Mouse (Mus musculus): Measurements from ENCODE around the gene Klk7. TPM values are rescaled to one million over a fixed set of nuclear protein-coding genes. Genes with fewer than 3 reads are reported as not detected.

Gene Klk7
- polyA plus RNA-seq, 1 experiment: not detected

- no peak for DNase-seq (ENCODE audit: low read depth in 1 of 2, low spot score in 2 of 2)
- WGBS: 92% methylated on average over 5 of the region's 5 CpGs
- no peaks in the 10 kb centered on the region for H3K36me3 ChIP-seq (ENCODE audit: control insufficient read depth, insufficient read depth, low read length)
- no peak within 1 kb of the TSS for H3K4me3 ChIP-seq (ENCODE audit: extremely low read depth, insufficient read depth, insufficient read length)
- no peak within 1 kb of the TSS for H3K27ac ChIP-seq (ENCODE audit: insufficient read depth, low read length)
- no peaks in the 10 kb centered on the region for H3K27me3 ChIP-seq (ENCODE audit: control insufficient read depth, insufficient read depth, low read length)
- H3K4me1 ChIP-seq (ENCODE audit: control insufficient read depth, insufficient read depth, insufficient read length): no peaks in the 10 kb centered on the region
- TF ChIP-seq CTCF (IDR thresholded peaks at IDR 0.05; ENCODE audit: extremely low read depth, insufficient read depth, insufficient read length, insufficient replicate concordance) (no peak), POLR2A (IDR thresholded peaks at IDR 0.05; ENCODE audit: low read depth, low read length) (no peak)
Measured at GRCm38 (mm10) chr7:43774364-43774763, 36.7 kb upstream of the Klk7 start, which contains the start of gene Klk11. Gene Klk11, plus strand, starts transcription at chr7:43774604.

DNA sequence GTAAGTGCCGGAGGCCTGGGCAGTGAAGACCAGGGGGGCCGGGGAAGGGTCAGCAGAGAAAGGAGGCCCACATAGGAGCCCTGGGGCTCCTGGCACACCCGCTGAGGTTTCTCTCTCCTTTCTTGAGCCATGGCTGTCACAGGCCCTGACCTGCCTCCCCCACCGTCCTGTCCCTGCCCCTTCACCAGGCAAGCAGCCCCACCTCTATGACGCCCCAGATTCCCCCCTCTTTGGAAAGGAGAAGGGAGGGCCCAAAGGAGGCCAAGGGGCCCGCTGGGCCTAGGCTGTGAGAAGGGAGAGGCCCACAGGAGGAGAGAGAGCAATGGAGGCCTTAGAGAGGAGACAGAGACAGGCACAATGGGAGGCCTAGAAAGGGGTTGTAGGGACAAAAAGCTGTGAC is 36.3 kb upstream of the Klk7 start:
- Histone ChIP-seq H3K36me3 (ENCODE audit: control insufficient read depth, insufficient read depth, low read length) (no peaks in the 10 kb centered on the region), H3K4me3 (ENCODE audit: extremely low read depth, insufficient read depth, insufficient read length) (no peak overlapping the region), H3K27ac (ENCODE audit: insufficient read depth, low read length) (no peak overlapping the region), H3K4me1 (ENCODE audit: control insufficient read depth, insufficient read depth, insufficient read length) (no peaks in the 10 kb centered on the region), H3K27me3 (ENCODE audit: control insufficient read depth, insufficient read depth, low read length) (no peaks in the 10 kb centered on the region)
- TF ChIP-seq POLR2A (IDR thresholded peaks at IDR 0.05; ENCODE audit: low read depth, low read length) (no peak), CTCF (IDR thresholded peaks at IDR 0.05; ENCODE audit: extremely low read depth, insufficient read depth, insufficient read length, insufficient replicate concordance) (no peak)
- WGBS: 74% methylated on average over 6 of the region's 6 CpGs
- DNase-seq (ENCODE audit: low read depth in 1 of 2, low spot score in 2 of 2): no peak

DNA sequence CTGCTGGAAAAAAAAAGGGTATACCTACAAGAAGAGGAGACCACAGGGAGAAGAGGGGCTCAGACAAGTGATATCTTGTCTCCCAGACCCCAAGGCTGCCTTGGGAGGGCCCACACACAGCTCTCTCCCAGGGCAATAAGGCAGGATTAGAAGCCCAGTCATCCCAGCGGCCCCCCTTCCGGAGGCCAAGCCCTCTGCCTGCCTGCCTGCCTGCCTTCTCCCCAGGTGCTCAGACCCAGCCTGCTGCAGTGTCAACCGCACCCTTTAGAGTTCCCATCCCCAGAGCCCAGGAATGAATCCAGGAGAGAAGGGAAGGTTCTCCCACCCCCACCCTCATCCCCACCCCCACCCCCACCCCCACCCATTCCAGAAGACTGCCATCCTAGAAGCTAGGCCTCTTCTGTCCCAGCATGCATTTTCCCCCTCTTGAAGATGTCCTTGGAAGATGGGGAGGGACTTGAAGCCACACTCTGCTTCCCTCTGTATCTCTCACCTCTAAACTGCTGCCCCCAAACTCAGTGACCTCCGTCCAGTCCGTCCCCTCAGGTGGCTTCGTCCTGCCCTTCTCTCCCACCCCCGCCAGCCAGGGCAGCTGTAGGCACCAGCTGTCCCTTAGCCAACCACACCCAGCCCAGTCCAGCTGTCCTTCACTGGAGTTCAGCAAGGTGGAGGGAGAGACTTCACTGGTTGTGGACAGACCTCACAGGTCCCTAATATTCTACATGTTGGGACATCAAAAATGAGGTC is 35.6 kb upstream of the Klk7 start:
- no peak for DNase-seq (ENCODE audit: low read depth in 1 of 2, low spot score in 2 of 2)
- no peaks in the 10 kb centered on the region for H3K36me3 ChIP-seq (ENCODE audit: control insufficient read depth, insufficient read depth, low read length)
- no peak for TF ChIP-seq CTCF (IDR thresholded peaks at IDR 0.05; ENCODE audit: extremely low read depth, insufficient read depth, insufficient read length, insufficient replicate concordance)
- TF ChIP-seq POLR2A (IDR thresholded peaks at IDR 0.05; ENCODE audit: low read depth, low read length): no peak
- no peaks in the 10 kb centered on the region for H3K4me1 ChIP-seq (ENCODE audit: control insufficient read depth, insufficient read depth, insufficient read length)
- H3K4me3 ChIP-seq (ENCODE audit: extremely low read depth, insufficient read depth, insufficient read length): no peak overlapping the region
- no peak overlapping the region for H3K27ac ChIP-seq (ENCODE audit: insufficient read depth, low read length)
- no peaks in the 10 kb centered on the region for H3K27me3 ChIP-seq (ENCODE audit: control insufficient read depth, insufficient read depth, low read length)
- WGBS: 82% methylated on average over 7 of the region's 7 CpGs

DNA sequence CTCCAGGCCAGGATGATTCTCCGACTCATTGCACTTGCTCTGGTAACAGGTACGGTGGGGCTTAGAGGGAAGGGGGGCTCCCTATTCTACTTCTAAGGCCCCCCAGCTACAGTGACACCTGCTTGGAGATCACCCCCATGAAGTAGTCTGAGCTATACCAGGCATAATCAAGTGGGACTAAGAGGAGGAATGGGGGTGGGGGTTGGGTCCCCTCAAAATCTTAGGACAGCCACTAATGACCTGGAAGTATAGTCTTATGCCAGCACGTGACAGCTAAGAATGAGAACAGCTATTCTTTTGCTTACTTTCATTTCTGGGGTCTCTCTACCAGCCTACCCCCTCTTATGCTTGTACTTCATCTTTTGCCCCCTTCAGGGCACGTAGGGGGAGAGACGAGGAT is 34.6 kb upstream of the Klk7 start:
- H3K36me3 ChIP-seq (ENCODE audit: control insufficient read depth, insufficient read depth, low read length): no peaks in the 10 kb centered on the region
- no peak overlapping the region for H3K4me3 ChIP-seq (ENCODE audit: extremely low read depth, insufficient read depth, insufficient read length)
- no peak for DNase-seq (ENCODE audit: low read depth in 1 of 2, low spot score in 2 of 2)
- WGBS: 86% methylated on average over 5 of the region's 5 CpGs
- H3K27me3 ChIP-seq (ENCODE audit: control insufficient read depth, insufficient read depth, low read length): no peaks in the 10 kb centered on the region
- TF ChIP-seq POLR2A (IDR thresholded peaks at IDR 0.05; ENCODE audit: low read depth, low read length): no peak
- TF ChIP-seq CTCF (IDR thresholded peaks at IDR 0.05; ENCODE audit: extremely low read depth, insufficient read depth, insufficient read length, insufficient replicate concordance): no peak
- H3K27ac ChIP-seq (ENCODE audit: insufficient read depth, low read length): no peak overlapping the region
- no peaks in the 10 kb centered on the region for H3K4me1 ChIP-seq (ENCODE audit: control insufficient read depth, insufficient read depth, insufficient read length)

DNA sequence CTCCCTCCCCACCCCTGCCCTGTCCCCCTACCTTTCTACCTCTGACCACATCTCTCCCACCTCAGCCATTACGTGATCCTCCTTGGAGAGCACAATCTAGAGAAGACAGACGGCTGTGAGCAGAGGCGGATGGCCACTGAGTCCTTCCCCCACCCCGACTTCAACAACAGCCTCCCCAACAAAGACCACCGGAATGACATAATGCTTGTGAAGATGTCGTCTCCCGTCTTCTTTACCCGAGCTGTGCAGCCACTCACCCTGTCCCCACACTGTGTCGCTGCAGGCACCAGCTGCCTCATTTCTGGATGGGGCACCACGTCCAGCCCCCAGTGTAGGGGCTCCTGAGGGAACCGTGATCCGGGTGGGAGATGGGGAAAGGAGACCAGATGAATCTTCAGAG is 33.7 kb upstream of the Klk7 start:
- Histone ChIP-seq H3K27me3 (ENCODE audit: control insufficient read depth, insufficient read depth, low read length) (no peaks in the 10 kb centered on the region), H3K36me3 (ENCODE audit: control insufficient read depth, insufficient read depth, low read length) (no peaks in the 10 kb centered on the region), H3K27ac (ENCODE audit: insufficient read depth, low read length) (no peak overlapping the region), H3K4me3 (ENCODE audit: extremely low read depth, insufficient read depth, insufficient read length) (no peak overlapping the region), H3K4me1 (ENCODE audit: control insufficient read depth, insufficient read depth, insufficient read length) (no peaks in the 10 kb centered on the region; the same call in 1 of the 2 replicates)
- 85% methylated on average over 12 of the region's 12 CpGs for WGBS
- TF ChIP-seq CTCF (IDR thresholded peaks at IDR 0.05; ENCODE audit: extremely low read depth, insufficient read depth, insufficient read length, insufficient replicate concordance) (no peak), POLR2A (IDR thresholded peaks at IDR 0.05; ENCODE audit: low read depth, low read length) (no peak)
- DNase-seq (ENCODE audit: low read depth in 1 of 2, low spot score in 2 of 2): no peak

DNA sequence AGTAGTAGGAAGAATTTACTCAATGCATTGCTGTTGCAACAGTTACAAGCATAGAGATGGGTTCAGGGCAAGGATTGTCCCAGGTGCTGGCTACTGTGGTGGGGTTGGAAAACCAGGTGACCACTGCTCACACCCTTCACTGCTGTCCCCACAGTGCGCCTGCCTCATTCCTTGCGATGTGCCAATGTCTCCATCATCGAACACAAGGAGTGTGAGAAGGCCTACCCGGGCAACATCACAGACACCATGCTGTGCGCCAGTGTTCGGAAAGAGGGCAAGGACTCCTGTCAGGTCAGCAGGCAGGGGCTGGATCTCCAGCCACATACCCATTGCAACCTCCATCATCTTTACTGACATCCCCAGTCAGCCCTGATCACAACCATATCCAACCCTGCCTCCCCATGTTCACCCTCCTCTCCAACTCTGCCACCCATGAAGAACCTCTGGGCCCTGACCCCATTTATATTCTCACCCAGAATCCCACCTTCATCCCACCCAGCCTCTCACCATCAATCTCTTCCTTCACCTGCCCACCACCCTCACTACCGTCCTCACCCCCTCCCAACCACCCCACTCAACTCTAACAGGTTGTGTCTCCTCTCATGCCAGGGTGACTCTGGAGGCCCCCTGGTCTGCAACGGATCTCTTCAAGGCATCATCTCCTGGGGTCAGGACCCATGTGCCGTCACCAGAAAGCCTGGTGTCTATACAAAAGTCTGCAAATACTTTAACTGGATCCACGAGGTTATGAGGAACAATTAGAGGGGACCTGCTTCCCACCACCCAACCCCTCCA is 32.7 kb upstream of the Klk7 start:
- no peak for DNase-seq (ENCODE audit: low read depth in 1 of 2, low spot score in 2 of 2)
- TF ChIP-seq CTCF (IDR thresholded peaks at IDR 0.05; ENCODE audit: extremely low read depth, insufficient read depth, insufficient read length, insufficient replicate concordance) (no peak), POLR2A (IDR thresholded peaks at IDR 0.05; ENCODE audit: low read depth, low read length) (no peak)
- no peak overlapping the region for H3K4me3 ChIP-seq (ENCODE audit: extremely low read depth, insufficient read depth, insufficient read length)
- no peaks in the 10 kb centered on the region for H3K27me3 ChIP-seq (ENCODE audit: control insufficient read depth, insufficient read depth, low read length)
- WGBS: 85% methylated on average over 10 of the region's 10 CpGs
- peaks cover 2% of the 10 kb centered on the region for H3K4me1 ChIP-seq (ENCODE audit: control insufficient read depth, insufficient read depth, insufficient read length)
- H3K27ac ChIP-seq (ENCODE audit: insufficient read depth, low read length): no peak overlapping the region
- H3K36me3 ChIP-seq (ENCODE audit: control insufficient read depth, insufficient read depth, low read length): no peaks in the 10 kb centered on the region

Data from spleen, adult 2 months (tissue).